Mouse (Mus musculus) CH12.LX (cell line): ENCODE data around the gene Nphp3.

Experiments used
- CTCF ChIP-seq, 2 experiments: IDR thresholded peaks in 1 of 2; conservative IDR thresholded peaks in 1 of 2; 2 replicates each; pipeline ENCODE4 v1.5.1; 2011 to 2012; ENCODE audit warnings: low read depth in 2 of 2, low read length in 2 of 2, improper control_type of control experiment in 1 of 2, inconsistent platforms in 1 of 2, mild to moderate bottlenecking in 1 of 2, moderate library complexity in 1 of 2
- EP300 ChIP-seq: IDR thresholded peaks from 2 replicates; pipeline ENCODE4 v1.6.1; 2011; ENCODE audit warnings: low read length, improper control_type of control experiment
- MAX ChIP-seq: IDR thresholded peaks from 2 replicates; pipeline ENCODE4 v1.6.1; 2011; ENCODE audit warnings: low read length, improper control_type of control experiment
- POLR2A ChIP-seq: IDR thresholded peaks from 2 replicates; pipeline ENCODE4 v1.6.1; 2011; ENCODE audit warnings: low read depth, mild to moderate bottlenecking, improper control_type of control experiment, low read length
- POLR2AphosphoS2 ChIP-seq: IDR thresholded peaks from 2 replicates; pipeline ENCODE4 v1.6.1; 2011; ENCODE audit warnings: low read depth, low read length, improper control_type of control experiment
- RCOR1 ChIP-seq: conservative IDR thresholded peaks from 2 replicates; pipeline ENCODE4 v1.6.1; 2012; ENCODE audit warnings: low read depth, mild to moderate bottlenecking, inconsistent platforms, low read length, improper control_type of control experiment
- TCF12 ChIP-seq: IDR thresholded peaks from 2 replicates; pipeline ENCODE4 v1.6.1; 2014; ENCODE audit warnings: low read depth, mild to moderate bottlenecking, inconsistent platforms, low read length, improper control_type of control experiment
- ZC3H11A ChIP-seq: IDR thresholded peaks from 2 replicates; pipeline ENCODE4 v1.6.1; 2012; ENCODE audit warnings: low read depth, mild to moderate bottlenecking, inconsistent platforms, low read length, improper control_type of control experiment
- ZMIZ1 ChIP-seq: IDR thresholded peaks from 2 replicates; pipeline ENCODE4 v1.6.1; 2012; ENCODE audit warnings: low read depth, mild to moderate bottlenecking, inconsistent platforms, low read length, improper control_type of control experiment

DNA sequence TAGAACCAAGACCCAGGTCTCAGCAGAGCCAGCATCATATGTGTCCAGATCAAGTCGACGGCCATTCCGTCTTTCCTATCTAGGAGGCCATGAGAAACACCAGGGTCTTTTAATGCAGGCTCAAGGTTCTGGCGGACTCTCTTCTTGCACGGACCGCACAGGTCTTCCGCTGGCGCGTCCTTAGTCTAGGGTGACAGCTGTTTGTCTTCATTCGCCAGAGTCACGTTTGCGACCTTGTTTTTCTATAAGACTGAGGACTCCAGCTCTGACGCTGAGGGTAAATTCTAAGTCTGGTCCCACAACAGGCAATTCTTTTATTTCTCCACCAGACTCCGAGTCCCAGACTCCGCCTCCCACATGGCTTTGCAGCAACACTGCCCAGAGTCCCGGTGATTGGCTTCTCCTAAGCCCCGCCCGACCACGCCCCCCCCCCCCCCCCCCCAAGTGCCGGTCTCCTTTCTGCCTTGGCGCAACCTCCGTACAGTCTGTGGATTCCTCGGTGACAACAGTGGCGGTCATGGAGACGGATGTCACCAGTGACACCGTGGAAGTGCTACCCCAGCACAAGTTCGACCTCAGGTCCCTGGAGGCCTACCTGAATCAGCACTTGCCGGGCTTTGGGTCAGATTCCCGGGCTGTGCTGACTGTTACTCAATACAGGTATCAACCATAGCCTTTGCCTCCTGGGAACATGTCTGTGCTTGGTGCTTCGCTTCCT is 61.1 kb downstream of the Nphp3 start, which contains the start of gene Acad11:
- TF ChIP-seq POLR2AphosphoS2 (no peak), EP300 (no peak), CTCF (conservative IDR thresholded peaks at IDR 0.05 in 1 of 2, IDR thresholded peaks at IDR 0.05 in 1 of 2; ENCODE audit: low read depth in 2 of 2, low read length in 2 of 2) (no peak), MAX (no peak; the same call in 1 of the 2 replicates), TCF12 (no peak), ZC3H11A (no peak), POLR2A (peak; percentile 72), ZMIZ1 (no peak), RCOR1 (no peak)
